Mouse (Mus musculus): ENCODE measurements around the gene Gja5.

Gja5 gene

GRCm38 (mm10) chr3:96931261-96931681, 26.8 kb downstream of the Gja5 start:
- no peak for DNase-seq (ENCODE audit: low read depth in 2 of 2, low spot score in 2 of 2)

- DNase-seq (ENCODE audit: low read depth in 2 of 2, low spot score in 2 of 2), result peak in 1 of 2 experiments; percentile 37
Observed at GRCm38 (mm10) chr3:96936241-96936640, 31.7 kb downstream of the Gja5 start.

- DNase-seq (ENCODE audit: low read depth in 2 of 2, low spot score in 2 of 2), result no peak
Observed at GRCm38 (mm10) chr3:96937606-96938005, 33.1 kb downstream of the Gja5 start.

GRCm38 (mm10) chr3:96938738-96939137, 34.2 kb downstream of the Gja5 start:
- DNase-seq (ENCODE audit: low read depth in 2 of 2, low spot score in 2 of 2), result peak; percentile 57 to 74

- DNase-seq (ENCODE audit: low read depth in 2 of 2, low spot score in 2 of 2), result no peak
Observed at GRCm38 (mm10) chr3:96942706-96943105, 38.2 kb downstream of the Gja5 start.

GRCm38 (mm10) chr3:96953489-96954233, 49.2 kb downstream of the Gja5 start:
- no peak for DNase-seq (ENCODE audit: low read depth in 2 of 2, low spot score in 2 of 2)

GRCm38 (mm10) chr3:96960597-96960996, 56.1 kb downstream of the Gja5 start:
- no peak for DNase-seq (ENCODE audit: low read depth in 2 of 2, low spot score in 2 of 2)

GRCm38 (mm10) chr3:96963088-96964034, 58.9 kb downstream of the Gja5 start:
- no peak for DNase-seq (ENCODE audit: low read depth in 2 of 2, low spot score in 2 of 2)

GRCm38 (mm10) chr3:96970986-96971385, 66.5 kb downstream of the Gja5 start:
- DNase-seq (ENCODE audit: low read depth in 2 of 2, low spot score in 2 of 2), result no peak

GRCm38 (mm10) chr3:96974467-96974866, 70.0 kb downstream of the Gja5 start:
- no peak for DNase-seq (ENCODE audit: low read depth in 2 of 2, low spot score in 2 of 2)

GRCm38 (mm10) chr3:96975628-96976027, 71.1 kb downstream of the Gja5 start:
- DNase-seq (ENCODE audit: low read depth in 2 of 2, low spot score in 2 of 2), result no peak

GRCm38 (mm10) chr3:96977507-96977906, 73.0 kb downstream of the Gja5 start:
- no peak for DNase-seq (ENCODE audit: low read depth in 2 of 2, low spot score in 2 of 2)

- no peak for DNase-seq (ENCODE audit: low read depth in 2 of 2, low spot score in 2 of 2)
Observed at GRCm38 (mm10) chr3:96978469-96978868, 74.0 kb downstream of the Gja5 start.

- no peak for DNase-seq (ENCODE audit: low read depth in 2 of 2, low spot score in 2 of 2)
Observed at GRCm38 (mm10) chr3:96979020-96979419, 74.5 kb downstream of the Gja5 start.

GRCm38 (mm10) chr3:96981833-96982232, 77.3 kb downstream of the Gja5 start:
- no peak for DNase-seq (ENCODE audit: low read depth in 2 of 2, low spot score in 2 of 2)

GRCm38 (mm10) chr3:96982666-96983065, 78.2 kb downstream of the Gja5 start:
- no peak for DNase-seq (ENCODE audit: low read depth in 2 of 2, low spot score in 2 of 2)

- DNase-seq (ENCODE audit: low read depth in 2 of 2, low spot score in 2 of 2), result no peak
Observed at GRCm38 (mm10) chr3:96992526-96992925, 88.0 kb downstream of the Gja5 start.

- DNase-seq (ENCODE audit: low read depth in 2 of 2, low spot score in 2 of 2), result no peak
Observed at GRCm38 (mm10) chr3:96997770-96998169, 93.3 kb downstream of the Gja5 start.

- no peak for DNase-seq (ENCODE audit: low read depth in 2 of 2, low spot score in 2 of 2)
Observed at GRCm38 (mm10) chr3:97003111-97003510, 98.6 kb downstream of the Gja5 start.

GRCm38 (mm10) chr3:97004509-97004908, 100.0 kb downstream of the Gja5 start:
- DNase-seq (ENCODE audit: low read depth in 2 of 2, low spot score in 2 of 2), result no peak

- no peak for DNase-seq (ENCODE audit: low read depth in 2 of 2, low spot score in 2 of 2)
Observed at GRCm38 (mm10) chr3:97007010-97007448, 102.5 kb downstream of the Gja5 start.

GRCm38 (mm10) chr3:97025226-97025625, 120.7 kb downstream of the Gja5 start:
- no peak for DNase-seq (ENCODE audit: low read depth in 2 of 2, low spot score in 2 of 2)
